Mouse (Mus musculus) retina, postnatal 1 day (tissue): ENCODE data around the gene Eif5b.
"Not testable (repeated sequence)": the region's sequence is repeated elsewhere in the genome, so short reads cannot be mapped to it uniquely, and the experiment has no call there.

ENCODE experiments used
- DNase-seq: peaks from one replicate; pipeline ENCODE4 v3.0.0-alpha.2; 2012

The Eif5b gene

GRCm38 (mm10) chr1:37997867-37998266 is at the start of gene Eif5b, which contains the start of gene Txndc9:
Gene Eif5b, plus strand, starts transcription at chr1:37998010.
Gene Txndc9, minus strand, starts transcription at chr1:37997893.
- peak; percentile 97 for DNase-seq

- DNase-seq, result no peak
Measured at GRCm38 (mm10) chr1:37948906-37949305, 48.9 kb upstream of the Eif5b start.

- DNase-seq, result no peak
Measured at GRCm38 (mm10) chr1:37954786-37955185, 43.0 kb upstream of the Eif5b start.

- no peak for DNase-seq
Measured at GRCm38 (mm10) chr1:37955251-37955650, 42.6 kb upstream of the Eif5b start.

GRCm38 (mm10) chr1:37956690-37957431 is 40.9 kb upstream of the Eif5b start:
- peak; percentile 27 for DNase-seq

- no peak for DNase-seq
Measured at GRCm38 (mm10) chr1:37957659-37958058, 40.2 kb upstream of the Eif5b start, which contains the start of gene Lyg1. Gene Lyg1, minus strand, starts transcription at chr1:37957759.

GRCm38 (mm10) chr1:37958516-37958915 is 39.3 kb upstream of the Eif5b start:
- no peak for DNase-seq

- DNase-seq, result no peak
Measured at GRCm38 (mm10) chr1:37959486-37959885, 38.3 kb upstream of the Eif5b start.

- no peak for DNase-seq
Measured at GRCm38 (mm10) chr1:37965571-37965970, 32.2 kb upstream of the Eif5b start.

- DNase-seq, result no peak
Measured at GRCm38 (mm10) chr1:37968746-37969145, 29.1 kb upstream of the Eif5b start.

GRCm38 (mm10) chr1:37971520-37971919 is 26.3 kb upstream of the Eif5b start:
- DNase-seq, result no peak

- DNase-seq, result not testable (repeated sequence)
Measured at GRCm38 (mm10) chr1:37976666-37977065, 21.1 kb upstream of the Eif5b start.

- DNase-seq, result no peak
Measured at GRCm38 (mm10) chr1:37977303-37977702, 20.5 kb upstream of the Eif5b start.

- DNase-seq, result no peak
Measured at GRCm38 (mm10) chr1:37984326-37984725, 13.5 kb upstream of the Eif5b start.

GRCm38 (mm10) chr1:37985764-37986323 is 12.0 kb upstream of the Eif5b start:
- peak; percentile 45 for DNase-seq

GRCm38 (mm10) chr1:37987856-37988255 is 10.0 kb upstream of the Eif5b start:
- DNase-seq, result no peak

- peak; percentile 27 for DNase-seq
Measured at GRCm38 (mm10) chr1:37996226-37996625, 1.6 kb upstream of the Eif5b start.

GRCm38 (mm10) chr1:37996877-37997484 is 829 bp upstream of the Eif5b start:
- peak; percentile 100 for DNase-seq

GRCm38 (mm10) chr1:37998371-37999199 is 775 bp downstream of the Eif5b start:
- DNase-seq, result no peak

- no peak for DNase-seq
Measured at GRCm38 (mm10) chr1:37999552-37999951, 1.7 kb downstream of the Eif5b start.

GRCm38 (mm10) chr1:38000844-38001243 is 3.0 kb downstream of the Eif5b start:
- no peak for DNase-seq

- DNase-seq, result no peak
Measured at GRCm38 (mm10) chr1:38001956-38002355, 4.1 kb downstream of the Eif5b start.

- DNase-seq, result no peak
Measured at GRCm38 (mm10) chr1:38003046-38003445, 5.2 kb downstream of the Eif5b start.
